Mouse (Mus musculus) mouse embryonic stem cell (cell line): ENCODE measurements at regions not wholly inside any gene's neighbourhood (a gene's known extent, or its start where the extent isn't known, plus 50 kb on each side); places are given as distances from the start of the nearest gene placed in this dataset.

Source experiments
- in situ Hi-C, 2 experiments: fragments of 300-500 bp; cut with MboI; formaldehyde crosslinking; loops; 1 replicate in 1 of 2; 3 replicates in 1 of 2; pipeline ENCODE4 v1.14.3; 2019 to 2020; ENCODE audit warnings: low sequenced_read_pairs in 2 of 2, low pct_unique_long_range_greater_than_20kb in 1 of 2, mixed read lengths in 1 of 2; ENCODE audit not compliant: unreplicated experiment in 1 of 2

DNA sequence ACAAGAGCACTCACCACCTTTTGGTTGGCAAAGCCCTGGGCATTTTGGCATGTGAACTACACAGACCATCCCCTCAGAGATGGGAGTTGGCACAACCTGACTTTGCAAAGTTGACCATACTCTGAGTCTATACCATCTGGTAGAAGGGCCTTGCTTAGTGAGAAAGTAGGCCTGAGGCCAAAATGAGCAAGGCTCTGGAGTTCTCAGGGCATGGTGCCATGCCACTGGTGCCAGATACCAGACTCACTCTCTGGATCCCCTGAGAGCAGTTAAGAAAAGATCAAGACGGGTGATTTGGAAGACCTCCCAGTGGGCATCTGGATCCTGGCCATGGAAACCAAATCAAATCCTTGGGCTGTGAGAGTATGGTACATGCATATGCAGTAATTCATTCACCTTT is 202.0 kb downstream of the Rpl10-ps3 start:
- in situ Hi-C loops: no loop called here

- in situ Hi-C loops: no loop called here
Measured at GRCm38 (mm10) chr9:50142091-50142490, 202.7 kb downstream of the Rpl10-ps3 start.

- in situ Hi-C loops: no loop called here
Measured at GRCm38 (mm10) chr9:50141176-50141575, 203.6 kb downstream of the Rpl10-ps3 start.

DNA sequence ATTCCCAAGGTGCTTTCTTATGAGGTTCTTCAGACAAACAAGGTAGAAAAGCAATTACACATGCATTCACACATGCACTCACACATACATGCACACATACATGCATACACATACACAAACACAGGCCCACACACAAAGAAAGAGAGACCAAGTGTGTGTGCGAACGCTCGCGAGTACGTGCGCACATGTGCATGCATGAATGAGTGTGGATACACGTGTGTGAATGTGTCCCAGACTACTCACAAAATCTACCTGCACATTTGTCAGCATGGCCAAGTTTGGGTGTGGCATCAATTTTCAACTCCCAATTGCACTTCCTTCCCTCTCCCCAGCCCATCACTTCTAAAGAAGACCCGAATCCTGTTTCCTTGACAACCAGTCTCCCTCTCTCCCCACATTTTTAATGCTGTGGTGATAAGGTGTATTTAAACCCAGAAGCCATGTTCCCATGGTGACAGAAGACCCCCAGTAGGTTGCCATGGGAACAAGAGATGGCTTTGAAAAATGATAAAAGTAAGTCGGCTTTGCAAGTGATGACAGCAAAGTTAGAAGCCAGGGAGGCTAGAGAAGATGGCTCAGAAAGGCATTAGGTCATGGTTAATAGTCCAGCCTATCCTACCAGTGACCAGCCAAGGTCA is 206.3 kb downstream of the Rpl10-ps3 start:
- in situ Hi-C loops: no loop called here

DNA sequence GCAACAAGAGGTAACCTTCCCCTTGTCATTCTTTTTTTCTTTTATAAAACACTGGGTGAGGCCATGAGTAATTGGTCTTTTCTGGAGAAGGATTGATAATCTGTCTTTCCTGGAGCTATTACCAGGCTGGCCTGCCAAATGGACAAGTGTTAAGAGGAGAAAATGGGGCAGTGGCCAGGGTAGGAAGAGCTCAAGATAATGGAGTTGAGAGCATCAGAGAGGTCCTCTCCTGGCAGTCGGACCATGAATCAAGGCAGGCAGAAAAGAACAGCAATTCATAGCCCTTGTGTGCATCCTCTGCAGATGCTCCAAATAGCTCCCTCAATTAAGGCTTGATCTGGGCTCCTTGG is 208.2 kb downstream of the Rpl10-ps3 start:
- in situ Hi-C loops: no loop called here

DNA sequence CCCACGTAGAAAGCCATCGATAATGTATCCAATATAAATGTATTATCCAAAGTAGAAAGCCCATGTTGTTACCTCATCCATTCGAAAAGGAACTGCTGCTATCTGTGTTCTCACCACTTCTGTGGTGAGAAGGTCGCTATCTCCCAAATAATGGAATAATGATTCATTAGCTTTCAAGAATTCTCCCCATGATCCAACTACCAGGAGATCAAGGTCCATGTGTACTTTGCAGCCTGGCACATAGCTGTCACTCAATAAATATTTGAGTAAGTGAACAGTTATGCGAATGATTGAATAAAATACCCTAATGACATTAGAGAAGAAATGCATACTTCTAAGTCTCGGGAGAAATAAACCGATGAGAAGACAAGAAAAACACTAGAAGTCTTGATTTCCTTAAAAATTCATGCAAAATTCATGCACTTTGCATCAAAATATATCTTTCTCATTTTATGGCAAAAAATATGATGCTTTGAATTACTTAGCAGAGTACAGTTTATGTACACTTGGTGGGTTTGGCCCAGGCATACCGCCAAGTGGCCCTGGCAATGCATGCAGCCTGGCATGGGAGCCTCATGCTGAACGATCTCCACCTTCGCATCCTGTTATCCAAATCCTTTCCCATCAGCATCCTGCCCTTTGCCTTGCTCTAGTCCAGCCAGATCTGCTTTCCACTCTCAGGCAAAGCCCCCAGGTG is 208.7 kb downstream of the Rpl10-ps3 start:
- in situ Hi-C loops: no loop called here

DNA sequence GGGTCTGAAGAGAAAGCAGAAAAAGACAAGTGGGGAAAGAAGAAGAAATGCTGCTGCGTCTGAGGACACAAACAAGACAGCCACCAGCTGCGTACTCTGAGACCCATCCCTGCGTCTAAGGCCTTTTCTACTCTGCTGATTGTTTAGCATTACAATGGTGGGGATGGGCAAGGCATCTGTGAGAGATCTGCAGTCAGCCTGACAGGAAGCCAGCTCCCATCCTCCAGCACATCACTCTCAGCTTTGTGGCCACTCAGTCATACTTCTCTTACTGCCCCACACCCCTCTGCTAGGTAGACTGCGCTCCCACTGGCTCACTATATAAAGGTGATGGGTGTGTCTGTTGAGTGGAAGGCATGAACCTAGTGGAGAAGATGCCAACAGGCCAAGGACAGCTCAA is 220.5 kb downstream of the Rpl10-ps3 start:
- in situ Hi-C loops: no loop called here

GRCm38 (mm10) chr9:50120820-50121599 is 223.8 kb downstream of the Rpl10-ps3 start:
- in situ Hi-C loops: no loop called here

DNA sequence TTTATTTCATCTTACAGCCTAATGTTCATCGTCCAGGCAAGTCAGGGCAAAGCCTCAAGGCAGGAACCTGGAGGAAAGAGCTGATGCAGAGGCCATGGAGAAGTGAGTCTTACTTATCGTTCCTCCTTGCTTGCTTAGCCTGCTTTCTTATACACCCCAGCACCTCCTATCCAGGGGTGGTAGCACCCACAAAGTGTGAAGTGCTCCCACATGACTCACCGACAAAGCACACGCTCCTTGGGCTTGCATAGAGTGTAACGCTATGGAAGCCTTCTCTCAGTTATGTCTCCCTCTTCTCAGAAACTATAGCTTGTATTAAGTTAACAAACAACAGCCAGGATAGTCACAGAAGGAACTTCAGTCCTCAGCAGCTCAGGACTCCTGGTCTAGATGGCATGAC is 225.4 kb downstream of the Rpl10-ps3 start:
- in situ Hi-C loops: no loop called here

GRCm38 (mm10) chr9:50118578-50118977 is 226.2 kb downstream of the Rpl10-ps3 start:
- in situ Hi-C loops: no loop called here

- in situ Hi-C loops: no loop called here
Measured at GRCm38 (mm10) chr9:50106551-50106950, 238.2 kb downstream of the Rpl10-ps3 start.

GRCm38 (mm10) chr9:50102766-50103165 is 242.0 kb downstream of the Rpl10-ps3 start:
- in situ Hi-C loops: no loop called here

DNA sequence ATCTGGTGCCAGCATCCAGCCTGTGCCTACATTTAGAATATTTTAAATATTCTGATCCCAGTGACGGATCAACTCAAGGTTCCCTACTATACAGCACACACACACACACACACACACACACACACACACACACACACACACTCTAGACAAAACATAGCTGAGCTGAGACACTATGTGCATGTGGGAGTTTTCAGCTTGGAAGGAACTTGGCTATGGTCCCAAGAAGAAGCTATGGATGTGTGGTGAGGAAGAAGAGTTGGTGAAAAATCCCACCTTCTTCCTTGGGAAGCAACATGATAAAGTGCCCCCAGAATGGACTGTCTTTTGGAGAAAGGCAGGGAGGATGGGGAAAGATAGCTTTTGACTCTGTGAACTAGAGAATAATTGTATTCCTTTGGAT is 243.7 kb downstream of the Rpl10-ps3 start:
- in situ Hi-C loops: no loop called here

GRCm38 (mm10) chr9:50090968-50091367 is 253.8 kb downstream of the Rpl10-ps3 start:
- in situ Hi-C loops: no loop called here

GRCm38 (mm10) chr9:50089916-50090315 is 254.9 kb downstream of the Rpl10-ps3 start:
- in situ Hi-C loops: no loop called here

DNA sequence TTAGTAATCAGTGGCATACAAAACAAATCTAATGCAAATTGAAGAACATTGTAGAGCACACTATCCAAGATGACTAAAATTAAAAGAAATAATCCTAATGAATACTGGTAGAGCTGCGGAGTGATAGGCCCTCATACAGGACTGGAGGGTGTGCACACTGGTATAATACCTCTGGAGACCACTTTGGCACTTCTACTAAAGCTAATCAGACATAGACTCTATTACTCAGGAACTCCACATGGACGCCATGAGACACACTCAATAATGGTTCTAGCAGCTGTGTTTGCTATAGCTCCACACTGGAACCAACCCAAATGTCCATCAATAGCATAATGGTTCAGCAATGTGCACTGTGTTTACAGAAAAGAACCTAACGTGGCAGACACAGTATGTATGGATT is 264.6 kb downstream of the Rpl10-ps3 start:
- in situ Hi-C loops: no loop called here

DNA sequence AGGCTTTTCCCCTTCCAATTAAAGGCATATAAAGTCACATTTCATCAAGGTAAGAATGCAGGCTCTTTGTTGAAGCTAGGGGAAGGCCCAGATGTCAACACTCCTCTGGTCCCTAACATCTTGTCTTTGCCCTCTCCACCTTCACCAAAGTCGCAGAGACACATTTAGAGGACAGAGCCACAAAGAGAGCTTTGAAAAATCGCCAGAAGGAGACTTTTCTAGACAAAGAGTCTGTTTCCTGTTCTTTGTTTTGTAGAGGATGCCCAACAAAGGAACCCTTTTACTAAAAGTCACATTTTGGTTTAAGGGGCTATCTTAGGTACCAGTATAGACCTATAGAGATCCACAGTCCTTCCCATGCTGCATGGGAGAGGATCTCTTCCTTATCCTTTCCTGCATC is 269.9 kb upstream of the Ncam1 start:
- in situ Hi-C loops: no loop called here

GRCm38 (mm10) chr9:50067729-50068225 is 269.1 kb upstream of the Ncam1 start:
- in situ Hi-C loops: no loop called here

GRCm38 (mm10) chr9:50064505-50065229 is 265.9 kb upstream of the Ncam1 start:
- in situ Hi-C loops: no loop called here
